Mouse (Mus musculus): Measurements from ENCODE around the gene Tmigd3.
A peak's percentile ranks its signal among the peaks of the same experiment; 100 is the strongest.
"Not testable (repeated sequence)": the region's sequence is repeated elsewhere in the genome, so short reads cannot be mapped to it uniquely, and the experiment has no call there.

Gene Tmigd3

DNA sequence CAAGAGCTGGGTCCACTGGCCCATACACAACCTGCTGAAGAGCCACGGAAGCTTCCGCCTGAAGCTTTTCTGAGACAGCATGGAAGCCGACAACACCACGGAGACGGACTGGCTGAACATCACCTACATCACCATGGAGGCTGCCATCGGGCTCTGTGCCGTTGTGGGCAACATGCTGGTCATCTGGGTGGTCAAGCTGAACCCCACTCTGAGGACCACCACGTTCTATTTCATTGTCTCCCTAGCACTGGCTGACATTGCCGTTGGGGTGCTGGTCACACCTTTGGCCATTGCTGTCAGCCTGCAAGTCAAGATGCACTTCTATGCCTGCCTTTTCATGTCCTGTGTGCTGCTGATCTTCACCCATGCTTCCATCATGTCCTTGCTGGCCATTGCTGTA, 34.0 kb downstream of the Tmigd3 start:
- DNase-seq = no peak

- DNase-seq = no peak
Measured at GRCm38 (mm10) chr3:105907956-105908655, 37.4 kb downstream of the Tmigd3 start.

DNA sequence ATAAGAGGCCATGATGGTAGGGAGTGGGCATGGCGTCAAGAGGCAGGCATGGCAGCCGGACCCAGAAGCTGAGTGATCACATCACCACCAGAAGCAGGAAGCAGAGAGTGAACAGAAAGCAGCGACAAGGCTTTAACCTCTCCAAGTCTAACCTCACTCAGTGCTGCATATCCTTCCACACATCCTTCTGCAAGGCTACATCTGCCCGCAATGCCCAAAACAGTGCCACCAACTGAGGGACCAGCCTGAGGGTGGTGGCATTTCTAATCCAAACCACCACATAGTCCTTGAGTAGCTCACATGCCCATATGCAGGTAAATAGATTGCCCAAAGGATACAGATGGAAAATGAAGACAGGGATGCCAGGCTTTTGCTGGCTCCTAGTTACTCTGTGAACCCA, 38.3 kb downstream of the Tmigd3 start:
- DNase-seq = no peak

DNA sequence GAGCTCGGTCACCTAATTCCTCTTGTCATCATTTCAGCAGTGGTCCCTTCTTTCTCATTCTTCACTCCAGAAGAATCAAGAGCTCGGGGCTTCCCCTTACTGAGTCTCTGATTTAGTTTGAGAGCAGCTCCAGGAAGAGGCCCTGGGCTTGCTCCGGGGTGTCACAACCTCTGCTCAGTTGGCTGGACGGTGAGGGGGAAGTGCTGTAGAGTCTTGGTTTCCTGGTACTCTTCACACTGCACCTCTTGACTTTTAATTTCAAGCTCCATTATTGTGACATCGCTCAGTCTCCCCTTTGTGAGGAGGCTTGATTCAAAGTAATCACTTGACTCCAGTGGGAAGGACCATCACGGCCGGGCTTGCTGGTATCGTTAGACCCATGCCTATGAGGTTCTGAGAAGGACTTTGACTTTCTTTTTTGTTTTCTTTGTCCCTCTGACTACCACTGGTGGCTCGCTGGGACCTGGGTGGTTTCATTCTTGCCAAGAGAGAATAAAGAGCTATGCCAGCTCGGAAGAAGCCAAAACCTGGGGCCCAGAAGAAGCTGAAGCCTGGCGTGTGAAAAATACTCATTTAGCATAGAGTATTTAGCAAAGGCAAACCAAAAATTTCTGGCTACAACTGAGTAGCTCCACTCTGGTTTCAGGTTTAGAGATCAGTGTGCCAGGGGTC, 40.0 kb downstream of the Tmigd3 start:
- peak; percentile 58 for DNase-seq

DNA sequence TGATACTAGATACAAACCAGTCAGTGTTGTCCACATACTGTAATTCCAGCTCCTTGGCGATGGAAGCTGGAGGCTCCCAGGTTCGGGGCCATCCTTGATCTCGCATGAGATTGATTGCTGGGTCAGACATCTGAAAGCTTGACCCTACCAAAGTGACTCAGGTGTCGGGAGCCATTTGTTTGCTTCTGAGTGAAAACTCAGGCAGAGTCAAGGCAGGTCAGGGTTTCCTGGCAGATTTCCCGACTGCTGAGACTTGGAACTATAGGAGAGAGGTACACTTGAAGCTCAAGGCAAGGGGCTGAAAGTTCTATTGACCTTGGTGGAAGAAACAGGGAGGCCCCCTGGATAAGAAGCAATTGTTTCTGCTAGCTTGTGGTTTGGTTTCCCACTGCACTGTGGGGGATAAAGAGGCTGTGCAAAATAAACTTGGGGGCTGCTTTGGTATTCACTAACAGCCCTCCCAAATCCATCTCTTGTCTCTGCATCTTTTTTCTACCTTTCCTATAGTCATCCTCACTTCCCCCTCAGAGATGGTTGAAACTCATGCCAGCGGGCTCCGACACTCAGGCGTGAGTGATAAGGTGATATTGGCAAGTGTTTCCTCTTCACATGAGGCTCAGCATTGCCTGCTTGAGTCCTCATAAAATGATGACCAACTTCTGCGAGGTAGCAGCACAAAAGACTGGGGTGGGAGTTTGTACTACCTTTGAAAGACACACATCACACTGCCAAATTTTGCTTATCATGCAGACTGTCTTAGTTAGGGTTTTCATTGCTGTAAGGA, 41.6 kb downstream of the Tmigd3 start:
- DNase-seq = no peak

- no peak for DNase-seq
Measured at GRCm38 (mm10) chr3:105913839-105914681, 43.4 kb downstream of the Tmigd3 start.

DNA sequence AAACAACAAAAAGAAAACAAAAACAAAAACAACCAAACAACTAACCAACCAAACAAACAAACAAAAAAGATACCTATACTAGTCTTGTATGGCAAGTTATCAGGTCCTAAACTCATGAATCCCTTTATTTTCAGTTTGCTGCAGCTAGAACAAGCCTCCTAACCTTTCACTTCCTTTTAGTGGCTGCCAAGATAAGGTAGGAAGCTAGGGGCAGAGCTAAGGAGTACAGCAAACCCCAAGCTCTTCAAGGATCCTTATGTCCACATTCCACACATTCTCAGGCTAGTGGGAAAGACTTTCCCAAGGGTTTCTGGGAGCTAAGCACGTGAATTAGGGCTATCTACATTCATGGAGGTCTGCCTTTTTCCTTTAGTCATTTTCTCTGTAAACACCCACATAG, 44.6 kb downstream of the Tmigd3 start:
- no peak for DNase-seq

DNA sequence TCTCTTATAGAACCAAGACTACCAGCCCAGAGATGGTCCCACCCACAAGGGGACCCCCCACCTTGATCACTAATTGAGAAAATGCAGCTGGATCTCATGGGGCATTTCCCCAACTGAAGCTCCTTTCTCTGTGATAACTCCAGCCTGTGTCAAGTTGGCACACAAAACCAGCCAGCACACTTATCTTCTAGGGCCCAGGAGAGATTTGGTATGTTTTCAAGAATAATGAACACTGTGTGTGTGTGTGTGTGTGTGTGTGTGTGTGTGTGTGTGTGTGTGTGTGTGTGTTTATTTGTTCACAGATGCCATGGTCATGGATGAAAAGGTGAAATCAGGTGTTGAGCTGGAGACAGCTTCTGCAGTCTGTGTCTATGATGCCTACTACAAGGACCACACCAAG, 45.8 kb downstream of the Tmigd3 start:
- DNase-seq = not testable (repeated sequence)

- no peak for DNase-seq
Measured at GRCm38 (mm10) chr3:105917656-105918354, 47.1 kb downstream of the Tmigd3 start.

DNA sequence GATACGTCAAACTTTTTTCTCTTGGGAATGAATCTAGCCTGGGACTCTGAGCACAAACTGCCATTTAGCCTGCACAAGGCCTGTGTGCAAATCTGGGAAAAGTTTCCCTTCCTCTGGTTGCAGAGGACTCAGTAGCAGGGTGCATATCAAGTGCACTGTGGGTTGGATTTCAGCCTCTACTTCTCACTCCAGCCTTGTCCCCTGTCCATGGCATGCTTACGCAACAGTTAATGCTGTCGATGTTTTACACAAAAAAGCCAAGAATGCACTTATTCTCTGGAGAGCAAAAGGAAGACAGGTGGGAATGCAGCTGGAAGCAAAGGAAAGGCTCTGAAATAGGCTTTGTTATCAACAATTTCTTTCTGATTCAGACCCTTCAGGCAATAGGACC, 47.6 kb downstream of the Tmigd3 start:
- no peak for DNase-seq

DNA sequence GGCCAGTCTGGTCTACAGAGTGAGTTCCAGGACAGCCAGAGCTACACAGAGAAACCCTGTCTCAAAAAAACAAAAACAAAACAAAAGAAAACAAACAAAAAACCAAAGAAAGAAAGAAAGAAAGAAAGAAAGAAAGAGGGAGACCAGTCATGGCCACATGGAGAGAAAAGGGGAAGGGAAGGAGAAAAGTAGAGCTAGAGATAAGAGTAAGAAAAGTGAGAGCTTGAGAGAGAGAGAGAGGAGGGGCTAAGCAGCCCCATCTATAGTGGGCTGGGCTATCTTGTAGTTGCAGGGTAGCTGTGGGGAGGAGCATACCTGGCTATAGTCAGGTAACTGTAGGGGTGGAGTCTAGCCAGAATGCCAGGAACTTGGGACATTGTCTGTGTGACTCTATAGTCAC, 50.0 kb downstream of the Tmigd3 start:
- not testable (repeated sequence) for DNase-seq

GRCm38 (mm10) chr3:105921959-105922358, 51.3 kb downstream of the Tmigd3 start:
- DNase-seq = no peak

- DNase-seq = no peak
Measured at GRCm38 (mm10) chr3:105924616-105925015, 53.9 kb downstream of the Tmigd3 start.

- no peak for DNase-seq
Measured at GRCm38 (mm10) chr3:105927561-105928194, 57.0 kb downstream of the Tmigd3 start.

DNA sequence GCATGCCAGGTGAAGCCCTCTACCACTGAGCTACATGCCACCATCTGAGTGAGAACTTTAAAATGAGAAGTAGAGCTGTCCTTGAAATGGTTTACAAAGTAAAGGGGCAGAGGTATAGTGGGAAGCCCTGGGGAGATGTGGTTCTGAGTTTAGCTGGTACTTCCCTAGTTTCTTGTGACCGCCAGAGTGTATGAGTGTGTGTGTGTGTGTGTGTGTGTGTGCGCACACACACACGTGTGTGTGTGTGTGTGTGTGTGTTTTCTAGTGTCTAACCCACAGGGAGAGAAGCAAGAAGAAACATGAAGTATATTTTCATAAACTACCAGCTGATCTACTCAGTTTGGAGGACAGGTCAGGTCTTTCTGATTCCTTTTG, 57.5 kb downstream of the Tmigd3 start:
- DNase-seq = no peak

- no peak for DNase-seq
Measured at GRCm38 (mm10) chr3:105928781-105929180, 58.1 kb downstream of the Tmigd3 start.

- DNase-seq = peak; percentile 29
Measured at GRCm38 (mm10) chr3:105929821-105930220, 59.1 kb downstream of the Tmigd3 start.

DNA sequence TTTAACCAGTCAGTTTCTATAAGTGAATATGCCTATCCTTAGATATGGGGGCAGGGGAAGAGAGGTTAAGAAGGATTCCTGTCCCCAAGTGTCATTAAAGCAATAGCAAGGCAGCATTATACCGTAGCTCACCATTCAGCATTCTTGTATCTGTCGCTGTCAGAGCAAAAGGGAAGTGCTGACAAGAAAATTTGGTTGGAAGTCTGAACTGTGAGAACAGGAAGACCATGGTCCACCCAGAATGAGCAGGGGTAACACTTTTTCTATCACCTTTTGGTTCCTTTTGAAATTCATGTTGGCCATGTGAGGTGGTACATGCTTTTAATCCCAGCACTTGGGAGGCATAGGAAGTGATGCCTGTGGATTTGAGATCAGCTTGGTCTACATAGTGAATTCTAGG, 60.4 kb downstream of the Tmigd3 start:
- DNase-seq = no peak

- DNase-seq = no peak
Measured at GRCm38 (mm10) chr3:105932240-105933071, 61.8 kb downstream of the Tmigd3 start, which contains the start of gene I830077J02Rik. Gene I830077J02Rik, minus strand, starts transcription at chr3:105932664.

DNA sequence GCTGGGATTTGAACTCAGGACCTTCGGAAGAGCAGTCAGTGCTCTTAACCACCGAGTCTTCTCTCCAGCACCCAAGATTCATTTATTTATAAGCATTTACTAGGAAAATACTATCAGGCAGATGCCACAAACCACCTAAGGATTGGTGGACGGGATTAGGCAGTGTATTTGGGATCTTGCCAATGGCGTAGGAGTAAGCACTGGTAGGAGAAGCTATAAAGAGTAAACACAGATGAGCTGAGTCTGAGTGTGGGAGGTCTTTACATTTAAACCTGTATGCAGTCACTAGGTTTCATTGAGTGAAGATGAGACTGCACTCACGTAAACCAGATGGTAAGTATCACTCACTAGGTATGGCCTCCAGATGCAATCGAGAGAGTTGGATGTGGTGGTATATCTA, 63.2 kb downstream of the Tmigd3 start:
- no peak for DNase-seq

DNA sequence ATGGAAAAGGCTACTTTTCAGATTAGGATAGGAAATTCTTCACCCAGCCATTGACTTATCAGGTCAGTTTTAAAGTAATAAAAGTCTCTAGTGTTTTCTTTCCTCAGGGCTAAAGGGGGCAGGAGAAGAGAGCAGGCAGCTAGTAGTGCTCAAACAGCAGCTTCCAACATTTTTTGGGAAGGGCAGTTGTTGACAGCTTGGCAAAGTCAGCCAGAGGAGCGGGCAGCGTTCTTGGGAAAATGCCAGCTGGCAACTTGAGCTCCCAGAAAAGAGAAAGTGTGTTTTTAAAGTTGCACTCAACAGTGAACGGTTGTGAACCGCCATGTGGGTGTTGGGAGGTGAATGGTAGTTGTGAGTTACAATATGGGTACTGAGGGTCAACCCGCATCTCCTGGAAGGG, 64.3 kb downstream of the Tmigd3 start:
- DNase-seq = no peak
